Mouse (Mus musculus) CH12.LX (cell line): ENCODE measurements at regions not wholly inside any gene's neighbourhood (a gene's known extent, or its start where the extent isn't known, plus 50 kb on each side); places are given as distances from the start of the nearest gene placed in this dataset.

Experiments used
- DNase-seq: peaks from one replicate; pipeline ENCODE4 v3.0.0-alpha.2; 2013; ENCODE audit errors: extremely low read depth
- H3K27ac ChIP-seq: 2 replicates; pipeline ENCODE4 v1.5.1; 2012; ENCODE audit warnings: low read depth, mild to moderate bottlenecking, control low read depth, moderate library complexity; ENCODE audit not compliant: insufficient read depth
- H3K27me3 ChIP-seq: replicated peaks from 2 replicates; pipeline ENCODE3; 2012; ENCODE audit warnings: inconsistent platforms
- H3K36me3 ChIP-seq, 2 experiments: replicated peaks in 1 of 2; 2 replicates each; pipeline versions ENCODE3 to v1.6.1; 2012; ENCODE audit warnings: inconsistent platforms in 1 of 2, low read length in 1 of 2, mild to moderate bottlenecking in 1 of 2, mixed read lengths in 1 of 2, moderate library complexity in 1 of 2; ENCODE audit not compliant: control insufficient read depth in 1 of 2, insufficient read depth in 1 of 2
- H3K4me1 ChIP-seq, 2 experiments: 2 replicates each; pipeline ENCODE4 v1.6.1; 2012; ENCODE audit warnings: inconsistent platforms in 1 of 2, moderate library complexity in 1 of 2; ENCODE audit not compliant: insufficient read depth in 2 of 2, control insufficient read depth in 1 of 2
- H3K4me2 ChIP-seq: 2 replicates; pipeline ENCODE4 v1.6.1; 2012; ENCODE audit warnings: low read depth, mild to moderate bottlenecking, control low read depth; ENCODE audit not compliant: poor library complexity, insufficient read depth, severe bottlenecking
- H3K4me3 ChIP-seq, 3 experiments: fragments of 150-350 bp in 1 of 3; sonication (generic) in 1 of 3; replicated peaks in 1 of 3; 2 replicates each; pipeline versions ENCODE3 to v1.5.1; 2011 to 2012; ENCODE audit warnings: low read depth in 2 of 3, low read length in 2 of 3, mild to moderate bottlenecking in 2 of 3, moderate library complexity in 2 of 3, control low read depth in 1 of 3, improper control_type of control experiment in 1 of 3, inconsistent platforms in 1 of 3, mixed read lengths in 1 of 3; ENCODE audit not compliant: poor library complexity in 1 of 3
- H3K79me2 ChIP-seq: replicated peaks from 2 replicates; pipeline ENCODE4 v1.6.1; 2012; ENCODE audit warnings: mild to moderate bottlenecking, moderate library complexity; ENCODE audit not compliant: control insufficient read depth, poor library complexity, insufficient read depth, severe bottlenecking; ENCODE audit errors: extremely low read depth
- H3K9ac ChIP-seq: 2 replicates; pipeline ENCODE4 v1.6.1; 2012; ENCODE audit warnings: low read depth, mild to moderate bottlenecking, control low read depth, moderate library complexity; ENCODE audit not compliant: insufficient read depth
- H3K9me3 ChIP-seq: replicated peaks from 2 replicates; pipeline ENCODE3; 2012; ENCODE audit warnings: low read length, inconsistent platforms, mixed read lengths
- BHLHE40 ChIP-seq: IDR thresholded peaks from 2 replicates; pipeline ENCODE4 v1.6.1; 2011; ENCODE audit warnings: mild to moderate bottlenecking, low read depth, low read length, improper control_type of control experiment
- CHD2 ChIP-seq: IDR thresholded peaks from 2 replicates; pipeline ENCODE4 v1.6.1; 2011; ENCODE audit warnings: low read length, improper control_type of control experiment
- CTCF ChIP-seq, 2 experiments: IDR thresholded peaks in 1 of 2; conservative IDR thresholded peaks in 1 of 2; 2 replicates each; pipeline ENCODE4 v1.5.1; 2011 to 2012; ENCODE audit warnings: low read depth in 2 of 2, low read length in 2 of 2, improper control_type of control experiment in 1 of 2, inconsistent platforms in 1 of 2, mild to moderate bottlenecking in 1 of 2, moderate library complexity in 1 of 2
- E2F4 ChIP-seq: IDR thresholded peaks from 2 replicates; pipeline ENCODE4 v1.6.1; 2011; ENCODE audit warnings: low read depth, low read length, improper control_type of control experiment; ENCODE audit not compliant: insufficient replicate concordance
- ETS1 ChIP-seq: conservative IDR thresholded peaks from 2 replicates; pipeline ENCODE4 v1.6.1; 2012; ENCODE audit warnings: low read depth, mild to moderate bottlenecking, inconsistent platforms, low read length, improper control_type of control experiment, moderate library complexity
- GABPA ChIP-seq: IDR thresholded peaks from 2 replicates; pipeline ENCODE4 v1.6.1; 2012; ENCODE audit warnings: low read depth, low read length, improper control_type of control experiment, inconsistent platforms; ENCODE audit not compliant: insufficient replicate concordance
- HCFC1 ChIP-seq: IDR thresholded peaks from 2 replicates; pipeline ENCODE4 v1.6.1; 2012; ENCODE audit warnings: low read depth, mild to moderate bottlenecking, inconsistent platforms, low read length, improper control_type of control experiment
- JUN ChIP-seq: IDR thresholded peaks from 2 replicates; pipeline ENCODE4 v1.6.1; 2011; ENCODE audit warnings: low read depth, mild to moderate bottlenecking, low read length, improper control_type of control experiment, moderate library complexity; ENCODE audit not compliant: insufficient read depth
- JUND ChIP-seq: conservative IDR thresholded peaks from 2 replicates; pipeline ENCODE4 v1.6.1; 2011; ENCODE audit warnings: low read depth, low read length, improper control_type of control experiment
- KAT2A ChIP-seq: IDR thresholded peaks from 2 replicates; pipeline ENCODE4 v1.6.1; 2012; ENCODE audit warnings: low read length, improper control_type of control experiment, inconsistent platforms; ENCODE audit not compliant: insufficient replicate concordance
- MAX ChIP-seq: IDR thresholded peaks from 2 replicates; pipeline ENCODE4 v1.6.1; 2011; ENCODE audit warnings: low read length, improper control_type of control experiment
- MAZ ChIP-seq: IDR thresholded peaks from 2 replicates; pipeline ENCODE4 v1.6.1; 2012; ENCODE audit warnings: low read depth, mild to moderate bottlenecking, inconsistent platforms, low read length, improper control_type of control experiment, moderate library complexity
- MXI1 ChIP-seq: IDR thresholded peaks from 2 replicates; pipeline ENCODE4 v1.6.1; 2011; ENCODE audit warnings: mild to moderate bottlenecking, low read depth, low read length, improper control_type of control experiment
- MYC ChIP-seq: IDR thresholded peaks from 2 replicates; pipeline ENCODE4 v1.6.1; 2011; ENCODE audit warnings: low read depth, mild to moderate bottlenecking, improper control_type of control experiment, low read length
- NRF1 ChIP-seq: IDR thresholded peaks from 2 replicates; pipeline ENCODE4 v1.6.1; 2014; ENCODE audit warnings: low read depth, mild to moderate bottlenecking, inconsistent platforms, low read length, improper control_type of control experiment, moderate library complexity
- POLR2AphosphoS2 ChIP-seq: IDR thresholded peaks from 2 replicates; pipeline ENCODE4 v1.6.1; 2011; ENCODE audit warnings: low read depth, low read length, improper control_type of control experiment
- RCOR1 ChIP-seq: conservative IDR thresholded peaks from 2 replicates; pipeline ENCODE4 v1.6.1; 2012; ENCODE audit warnings: low read depth, mild to moderate bottlenecking, inconsistent platforms, low read length, improper control_type of control experiment
- SIN3A ChIP-seq: IDR thresholded peaks from 2 replicates; pipeline ENCODE4 v1.6.1; 2012; ENCODE audit warnings: low read length, improper control_type of control experiment, inconsistent platforms
- SMC3 ChIP-seq: IDR thresholded peaks from 2 replicates; pipeline ENCODE4 v1.6.1; 2011; ENCODE audit warnings: low read depth, low read length, improper control_type of control experiment
- TBP ChIP-seq: conservative IDR thresholded peaks from 2 replicates; pipeline ENCODE4 v1.6.1; 2011; ENCODE audit warnings: low read depth, low read length, improper control_type of control experiment
- TCF12 ChIP-seq: IDR thresholded peaks from 2 replicates; pipeline ENCODE4 v1.6.1; 2014; ENCODE audit warnings: low read depth, mild to moderate bottlenecking, inconsistent platforms, low read length, improper control_type of control experiment
- USF2 ChIP-seq: conservative IDR thresholded peaks from 2 replicates; pipeline ENCODE4 v1.6.1; 2011; ENCODE audit warnings: low read depth, low read length, improper control_type of control experiment
- ZC3H11A ChIP-seq: IDR thresholded peaks from 2 replicates; pipeline ENCODE4 v1.6.1; 2012; ENCODE audit warnings: low read depth, mild to moderate bottlenecking, inconsistent platforms, low read length, improper control_type of control experiment
- ZKSCAN1 ChIP-seq: IDR thresholded peaks from 2 replicates; pipeline ENCODE4 v1.6.1; 2012; ENCODE audit warnings: low read depth, inconsistent platforms, low read length, improper control_type of control experiment, borderline replicate concordance
- ZMIZ1 ChIP-seq: IDR thresholded peaks from 2 replicates; pipeline ENCODE4 v1.6.1; 2012; ENCODE audit warnings: low read depth, mild to moderate bottlenecking, inconsistent platforms, low read length, improper control_type of control experiment
- ZNF384 ChIP-seq: IDR thresholded peaks from 2 replicates; pipeline ENCODE4 v1.6.1; 2012; ENCODE audit warnings: low read depth, low read length, improper control_type of control experiment, inconsistent platforms
- dilution Hi-C: fragments of 300-500 bp; cut with MboI; formaldehyde crosslinking; loops from 2 replicates; pipeline ENCODE4 v1.14.3; 2020; ENCODE audit warnings: low sequenced_read_pairs; ENCODE audit not compliant: extremely low pct_unique_long_range_greater_than_20kb, extremely low pct_ligation_motif_present
- in situ Hi-C: fragments of 300-500 bp; cut with MboI; formaldehyde crosslinking; loops from 3 replicates; pipeline ENCODE4 v1.14.3; 2019; ENCODE audit warnings: low sequenced_read_pairs, low pct_ligation_motif_present, low pct_unique_long_range_greater_than_20kb, mixed read lengths

- Histone ChIP-seq H3K4me1 (peaks cover 14 to 32% of the 10 kb centered on the region in 2 experiments), H3K79me2 (no peaks in the 10 kb centered on the region), H3K9ac (no peak overlapping the region), H3K36me3 (no peaks in the 10 kb centered on the region), H3K4me3 (no peak overlapping the region), H3K27me3 (no peaks in the 10 kb centered on the region), H3K4me2 (no peak overlapping the region), H3K9me3 (peaks cover 3% of the 10 kb centered on the region)
- in situ Hi-C loops, result no loop called here
- DNase-seq, result no peak
- TF ChIP-seq ZC3H11A, result no peak
- TF ChIP-seq CHD2, result no peak
- TF ChIP-seq MXI1, result no peak
- TF ChIP-seq ETS1, result no peak
- TF ChIP-seq MYC, result no peak
- no peak for TF ChIP-seq GABPA
- no peak for TF ChIP-seq SIN3A
- TF ChIP-seq HCFC1, result no peak
- TF ChIP-seq JUND, result no peak
- TF ChIP-seq MAX, result no peak
- no peak for TF ChIP-seq JUN
- no peak for TF ChIP-seq E2F4
- no peak for TF ChIP-seq TBP
- no peak for TF ChIP-seq TCF12
- TF ChIP-seq, all 38 proteins: peak for 0
- dilution Hi-C loops, result no loop called here
- no peak overlapping the region for H3K27ac ChIP-seq
These were observed 81.5 kb downstream of the Ackr3 start for GRCm38 (mm10) chr1:90285318-90285717.

- dilution Hi-C loops, result no loop called here
These were observed 83.5 kb downstream of the Ackr3 start for GRCm38 (mm10) chr1:90287251-90287650.

More at GRCm38 (mm10) chr1:90287251-90287650, 83.5 kb downstream of the Ackr3 start:
- no peaks in the 10 kb centered on the region for H3K79me2 ChIP-seq
- DNase-seq, result no peak
- no peak for TF ChIP-seq POLR2AphosphoS2
- TF ChIP-seq E2F4, result no peak
- no peak for TF ChIP-seq NRF1
- TF ChIP-seq RCOR1, result no peak
- TF ChIP-seq MYC, result no peak
- TF ChIP-seq ZC3H11A, result no peak
- TF ChIP-seq ZNF384, result no peak
- no peak for TF ChIP-seq MAZ
- TF ChIP-seq ETS1, result no peak
- no peak for TF ChIP-seq USF2
- no peak for TF ChIP-seq CTCF (conservative IDR thresholded peaks at IDR 0.05 in 1 of 2, IDR thresholded peaks at IDR 0.05 in 1 of 2; ENCODE audit: low read depth in 2 of 2, low read length in 2 of 2)
- TF ChIP-seq MAX, result no peak
- no peak for TF ChIP-seq BHLHE40
- TF ChIP-seq JUN, result no peak
- no peak for TF ChIP-seq KAT2A
- TF ChIP-seq ZKSCAN1, result no peak
- no peak for TF ChIP-seq ZMIZ1
- no peak for TF ChIP-seq SMC3
- no peak for TF ChIP-seq SIN3A
- TF ChIP-seq, all 38 proteins: peak for 0
- Histone ChIP-seq H3K9ac (no peak overlapping the region), H3K4me2 (no peak overlapping the region), H3K4me3 (no peak overlapping the region), H3K36me3 (no peaks in the 10 kb centered on the region), H3K27ac (no peak overlapping the region), H3K27me3 (no peaks in the 10 kb centered on the region), H3K4me1 (peaks cover 14 to 44% of the 10 kb centered on the region in 2 experiments), H3K9me3 (no peaks in the 10 kb centered on the region)
- in situ Hi-C loops, result no loop called here
